Mouse (Mus musculus) CH12.LX (cell line): ENCODE measurements at regions not wholly inside any gene's neighbourhood (a gene's known extent, or its start where the extent isn't known, plus 50 kb on each side); places are given as distances from the start of the nearest gene placed in this dataset.

Experiments used
- DNase-seq: peaks from one replicate; pipeline ENCODE4 v3.0.0-alpha.2; 2013; ENCODE audit errors: extremely low read depth
- H3K27ac ChIP-seq: 2 replicates; pipeline ENCODE4 v1.5.1; 2012; ENCODE audit warnings: low read depth, mild to moderate bottlenecking, control low read depth, moderate library complexity; ENCODE audit not compliant: insufficient read depth
- H3K27me3 ChIP-seq: replicated peaks from 2 replicates; pipeline ENCODE3; 2012; ENCODE audit warnings: inconsistent platforms
- H3K36me3 ChIP-seq, 2 experiments: replicated peaks in 1 of 2; 2 replicates each; pipeline versions ENCODE3 to v1.6.1; 2012; ENCODE audit warnings: inconsistent platforms in 1 of 2, low read length in 1 of 2, mild to moderate bottlenecking in 1 of 2, mixed read lengths in 1 of 2, moderate library complexity in 1 of 2; ENCODE audit not compliant: control insufficient read depth in 1 of 2, insufficient read depth in 1 of 2
- H3K4me1 ChIP-seq, 2 experiments: 2 replicates each; pipeline ENCODE4 v1.6.1; 2012; ENCODE audit warnings: inconsistent platforms in 1 of 2, moderate library complexity in 1 of 2; ENCODE audit not compliant: insufficient read depth in 2 of 2, control insufficient read depth in 1 of 2
- H3K4me2 ChIP-seq: 2 replicates; pipeline ENCODE4 v1.6.1; 2012; ENCODE audit warnings: low read depth, mild to moderate bottlenecking, control low read depth; ENCODE audit not compliant: poor library complexity, insufficient read depth, severe bottlenecking
- H3K4me3 ChIP-seq, 3 experiments: fragments of 150-350 bp in 1 of 3; sonication (generic) in 1 of 3; replicated peaks in 1 of 3; 2 replicates each; pipeline versions ENCODE3 to v1.5.1; 2011 to 2012; ENCODE audit warnings: low read depth in 2 of 3, low read length in 2 of 3, mild to moderate bottlenecking in 2 of 3, moderate library complexity in 2 of 3, control low read depth in 1 of 3, improper control_type of control experiment in 1 of 3, inconsistent platforms in 1 of 3, mixed read lengths in 1 of 3; ENCODE audit not compliant: poor library complexity in 1 of 3
- H3K79me2 ChIP-seq: replicated peaks from 2 replicates; pipeline ENCODE4 v1.6.1; 2012; ENCODE audit warnings: mild to moderate bottlenecking, moderate library complexity; ENCODE audit not compliant: control insufficient read depth, poor library complexity, insufficient read depth, severe bottlenecking; ENCODE audit errors: extremely low read depth
- H3K9ac ChIP-seq: 2 replicates; pipeline ENCODE4 v1.6.1; 2012; ENCODE audit warnings: low read depth, mild to moderate bottlenecking, control low read depth, moderate library complexity; ENCODE audit not compliant: insufficient read depth
- H3K9me3 ChIP-seq: replicated peaks from 2 replicates; pipeline ENCODE3; 2012; ENCODE audit warnings: low read length, inconsistent platforms, mixed read lengths
- BHLHE40 ChIP-seq: IDR thresholded peaks from 2 replicates; pipeline ENCODE4 v1.6.1; 2011; ENCODE audit warnings: mild to moderate bottlenecking, low read depth, low read length, improper control_type of control experiment
- CHD1 ChIP-seq: IDR thresholded peaks from 2 replicates; pipeline ENCODE4 v1.6.1; 2012; ENCODE audit warnings: low read depth, low read length, improper control_type of control experiment, inconsistent platforms
- CHD2 ChIP-seq: IDR thresholded peaks from 2 replicates; pipeline ENCODE4 v1.6.1; 2011; ENCODE audit warnings: low read length, improper control_type of control experiment
- CTCF ChIP-seq, 2 experiments: IDR thresholded peaks in 1 of 2; conservative IDR thresholded peaks in 1 of 2; 2 replicates each; pipeline ENCODE4 v1.5.1; 2011 to 2012; ENCODE audit warnings: low read depth in 2 of 2, low read length in 2 of 2, improper control_type of control experiment in 1 of 2, inconsistent platforms in 1 of 2, mild to moderate bottlenecking in 1 of 2, moderate library complexity in 1 of 2
- E2F4 ChIP-seq: IDR thresholded peaks from 2 replicates; pipeline ENCODE4 v1.6.1; 2011; ENCODE audit warnings: low read depth, low read length, improper control_type of control experiment; ENCODE audit not compliant: insufficient replicate concordance
- GABPA ChIP-seq: IDR thresholded peaks from 2 replicates; pipeline ENCODE4 v1.6.1; 2012; ENCODE audit warnings: low read depth, low read length, improper control_type of control experiment, inconsistent platforms; ENCODE audit not compliant: insufficient replicate concordance
- MAX ChIP-seq: IDR thresholded peaks from 2 replicates; pipeline ENCODE4 v1.6.1; 2011; ENCODE audit warnings: low read length, improper control_type of control experiment
- MEF2A ChIP-seq: IDR thresholded peaks from 2 replicates; pipeline ENCODE4 v1.6.1; 2014; ENCODE audit warnings: low read depth, mild to moderate bottlenecking, inconsistent platforms, low read length, improper control_type of control experiment, borderline replicate concordance
- NRF1 ChIP-seq: IDR thresholded peaks from 2 replicates; pipeline ENCODE4 v1.6.1; 2014; ENCODE audit warnings: low read depth, mild to moderate bottlenecking, inconsistent platforms, low read length, improper control_type of control experiment, moderate library complexity
- POLR2AphosphoS2 ChIP-seq: IDR thresholded peaks from 2 replicates; pipeline ENCODE4 v1.6.1; 2011; ENCODE audit warnings: low read depth, low read length, improper control_type of control experiment
- SIN3A ChIP-seq: IDR thresholded peaks from 2 replicates; pipeline ENCODE4 v1.6.1; 2012; ENCODE audit warnings: low read length, improper control_type of control experiment, inconsistent platforms
- TBP ChIP-seq: conservative IDR thresholded peaks from 2 replicates; pipeline ENCODE4 v1.6.1; 2011; ENCODE audit warnings: low read depth, low read length, improper control_type of control experiment
- UBTF ChIP-seq: IDR thresholded peaks from 2 replicates; pipeline ENCODE4 v1.6.1; 2012; ENCODE audit warnings: low read depth, mild to moderate bottlenecking, inconsistent platforms, low read length, improper control_type of control experiment, moderate library complexity
- USF1 ChIP-seq: IDR thresholded peaks from 2 replicates; pipeline ENCODE4 v1.6.1; 2014; ENCODE audit warnings: low read depth, mild to moderate bottlenecking, inconsistent platforms, low read length, improper control_type of control experiment
- USF2 ChIP-seq: conservative IDR thresholded peaks from 2 replicates; pipeline ENCODE4 v1.6.1; 2011; ENCODE audit warnings: low read depth, low read length, improper control_type of control experiment
- ZC3H11A ChIP-seq: IDR thresholded peaks from 2 replicates; pipeline ENCODE4 v1.6.1; 2012; ENCODE audit warnings: low read depth, mild to moderate bottlenecking, inconsistent platforms, low read length, improper control_type of control experiment
- ZKSCAN1 ChIP-seq: IDR thresholded peaks from 2 replicates; pipeline ENCODE4 v1.6.1; 2012; ENCODE audit warnings: low read depth, inconsistent platforms, low read length, improper control_type of control experiment, borderline replicate concordance
- ZNF384 ChIP-seq: IDR thresholded peaks from 2 replicates; pipeline ENCODE4 v1.6.1; 2012; ENCODE audit warnings: low read depth, low read length, improper control_type of control experiment, inconsistent platforms
- dilution Hi-C: fragments of 300-500 bp; cut with MboI; formaldehyde crosslinking; loops from 2 replicates; pipeline ENCODE4 v1.14.3; 2020; ENCODE audit warnings: low sequenced_read_pairs; ENCODE audit not compliant: extremely low pct_unique_long_range_greater_than_20kb, extremely low pct_ligation_motif_present
- in situ Hi-C: fragments of 300-500 bp; cut with MboI; formaldehyde crosslinking; loops from 3 replicates; pipeline ENCODE4 v1.14.3; 2019; ENCODE audit warnings: low sequenced_read_pairs, low pct_ligation_motif_present, low pct_unique_long_range_greater_than_20kb, mixed read lengths

- TF ChIP-seq BHLHE40 (peak; percentile 87), CHD2 (no peak), ZNF384 (no peak)
Observed at GRCm38 (mm10) chr15:97182617-97183038, 64.3 kb upstream of the Pced1b start (continued).

- Histone ChIP-seq H3K27me3 (no peaks in the 10 kb centered on the region), H3K4me2 (no peak overlapping the region), H3K79me2 (no peaks in the 10 kb centered on the region), H3K36me3 (no peaks in the 10 kb centered on the region), H3K9ac (no peak overlapping the region), H3K27ac (no peak overlapping the region), H3K9me3 (no peaks in the 10 kb centered on the region), H3K4me3 (no peak overlapping the region), H3K4me1 (peaks cover 4 to 17% of the 10 kb centered on the region in 2 experiments)
- dilution Hi-C loops (no loop called here), in situ Hi-C loops (no loop called here)
- TF ChIP-seq CTCF (conservative IDR thresholded peaks at IDR 0.05 in 1 of 2, IDR thresholded peaks at IDR 0.05 in 1 of 2; ENCODE audit: low read depth in 2 of 2, low read length in 2 of 2) (no peak), ZNF384 (peak; percentile 41; the same call in 1 of the 2 replicates)
- no peak for DNase-seq
Observed at GRCm38 (mm10) chr15:97180970-97181669, 65.8 kb upstream of the Pced1b start.

DNA sequence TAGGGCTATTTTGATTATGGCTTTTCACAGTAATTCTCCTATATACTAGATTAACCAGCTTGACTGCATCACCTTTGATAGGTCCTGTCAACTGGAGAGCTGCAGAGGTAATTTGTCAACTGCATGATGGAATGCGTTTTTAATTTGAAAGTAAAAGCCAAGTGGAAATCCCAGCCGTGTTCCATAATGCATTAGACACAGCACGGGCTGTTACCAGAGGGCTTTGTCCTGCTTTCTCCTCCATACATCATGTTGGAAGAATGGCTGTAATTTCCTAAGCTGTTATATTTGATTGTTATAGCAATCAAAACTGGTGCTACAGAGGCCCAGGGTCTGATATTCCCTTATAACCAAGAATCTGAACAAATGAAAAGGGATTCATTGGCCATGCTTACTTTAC, 68.6 kb upstream of the Pced1b start:
- Histone ChIP-seq H3K79me2 (no peaks in the 10 kb centered on the region), H3K27me3 (no peaks in the 10 kb centered on the region), H3K9ac (no peak overlapping the region), H3K4me2 (no peak overlapping the region), H3K4me1 (peaks cover 4 to 16% of the 10 kb centered on the region in 2 experiments), H3K9me3 (no peaks in the 10 kb centered on the region), H3K36me3 (no peaks in the 10 kb centered on the region), H3K27ac (no peak overlapping the region), H3K4me3 (no peak overlapping the region)
- DNase-seq: no peak
- TF ChIP-seq MEF2A: no peak
- no peak for TF ChIP-seq TBP
- TF ChIP-seq POLR2AphosphoS2: no peak
- TF ChIP-seq ZC3H11A: no peak
- no peak for TF ChIP-seq NRF1
- TF ChIP-seq E2F4: no peak
- TF ChIP-seq USF1: no peak
- no peak for TF ChIP-seq MAX
- TF ChIP-seq SIN3A: no peak
- no peak for TF ChIP-seq USF2
- TF ChIP-seq UBTF: no peak
- TF ChIP-seq GABPA: no peak
- no peak for TF ChIP-seq CHD1
- TF ChIP-seq ZKSCAN1: no peak
- in situ Hi-C loops: no loop called here
- dilution Hi-C loops: no loop called here
